Mouse (Mus musculus) neural tube, embryonic 12.5 days (tissue): ENCODE data around the gene Lrfn4. TPM values are rescaled to one million over a fixed set of nuclear protein-coding genes. Genes with fewer than 3 reads are reported as not detected.
"Not testable (repeated sequence)": the region's sequence is repeated elsewhere in the genome, so short reads cannot be mapped to it uniquely, and the experiment has no call there.

Experiments
- ATAC-seq: fragments of 200-750 bp; cut with Nextera tagmentation; 2 replicates; pipeline ENCODE4 v1.8.0; 2017; ENCODE audit warnings: low read depth, mild to moderate bottlenecking, moderate TSS enrichment, moderate library complexity; ENCODE audit not compliant: low FRiP score
- H3K27ac ChIP-seq: fragments of 300-500 bp; sonication (generic); 2 replicates; pipeline ENCODE4 v1.5.1; 2016
- H3K27me3 ChIP-seq: fragments of 300-500 bp; sonication (generic); replicated peaks from 2 replicates; pipeline ENCODE4 v1.6.1; 2016; ENCODE audit warnings: mild to moderate bottlenecking
- H3K36me3 ChIP-seq: fragments of 300-500 bp; sonication (generic); 2 replicates; pipeline ENCODE4 v1.6.1; 2016; ENCODE audit warnings: mild to moderate bottlenecking
- H3K4me1 ChIP-seq: fragments of 300-500 bp; sonication (generic); 2 replicates; pipeline ENCODE4 v1.6.1; 2016
- H3K4me2 ChIP-seq: fragments of 300-500 bp; sonication (generic); replicated peaks from 2 replicates; pipeline ENCODE4 v1.6.1; 2016; ENCODE audit warnings: mild to moderate bottlenecking
- H3K4me3 ChIP-seq: fragments of 300-500 bp; sonication (generic); 2 replicates; pipeline ENCODE4 v1.5.1; 2016
- H3K9ac ChIP-seq: fragments of 300-500 bp; sonication (generic); 2 replicates; pipeline ENCODE4 v1.6.1; 2016; ENCODE audit warnings: mild to moderate bottlenecking
- H3K9me3 ChIP-seq: fragments of 300-500 bp; sonication (generic); 2 replicates; pipeline ENCODE4 v1.6.1; 2016; ENCODE audit warnings: mild to moderate bottlenecking
- WGBS: fragments of 180-500 bp; shearing (Covaris S2); methylation state at CpG from one replicate; pipeline ENCODE4 v1.1.7; 2016; 5-methylcytosine and 5-hydroxymethylcytosine counted together
- polyA plus RNA-seq: library from polyadenylated mRNA; unstranded; fragments of >200 nt; fragmentation: Nextera tagmentation; extraction: Ambion mirVana; gene quantifications from 2 replicates; pipeline ENCODE4 v1.2.1, GENCODE M21; 2016

Gene Lrfn4
- polyA plus RNA-seq, 1 experiment from 2014 or later: 17.9 TPM

GRCm38 (mm10) chr19:4605654-4606053, 9.8 kb downstream of the Lrfn4 start:
- Histone ChIP-seq H3K4me3 (no peak overlapping the region), H3K4me2 (no peak overlapping the region), H3K36me3 (no peaks in the 10 kb centered on the region), H3K4me1 (0 out of 2 replicates have a peak, but pooled peaks cover 6% of the 10 kb centered on the region), H3K9ac (no peak overlapping the region), H3K27ac (no peak overlapping the region), H3K9me3 (no peaks in the 10 kb centered on the region), H3K27me3 (no peaks in the 10 kb centered on the region)
- 89% methylated on average over 4 of the region's 4 CpGs for WGBS
- ATAC-seq: no peak

GRCm38 (mm10) chr19:4603801-4604723, 11.4 kb downstream of the Lrfn4 start:
- no peak overlapping the region for H3K9ac ChIP-seq
- H3K4me2 ChIP-seq: 0 out of 2 replicates have a peak overlapping the region, but pooled peaks have one; percentile 22
- 0 out of 2 replicates have a peak, but pooled peaks cover 6% of the 10 kb centered on the region for H3K4me1 ChIP-seq
- H3K27ac ChIP-seq: no peak overlapping the region
- no peaks in the 10 kb centered on the region for H3K9me3 ChIP-seq
- H3K4me3 ChIP-seq: no peak overlapping the region
- WGBS: 42% methylated on average over 24 of the region's 24 CpGs
- ATAC-seq: no peak
- H3K36me3 ChIP-seq: no peaks in the 10 kb centered on the region
- H3K27me3 ChIP-seq: no peaks in the 10 kb centered on the region

DNA sequence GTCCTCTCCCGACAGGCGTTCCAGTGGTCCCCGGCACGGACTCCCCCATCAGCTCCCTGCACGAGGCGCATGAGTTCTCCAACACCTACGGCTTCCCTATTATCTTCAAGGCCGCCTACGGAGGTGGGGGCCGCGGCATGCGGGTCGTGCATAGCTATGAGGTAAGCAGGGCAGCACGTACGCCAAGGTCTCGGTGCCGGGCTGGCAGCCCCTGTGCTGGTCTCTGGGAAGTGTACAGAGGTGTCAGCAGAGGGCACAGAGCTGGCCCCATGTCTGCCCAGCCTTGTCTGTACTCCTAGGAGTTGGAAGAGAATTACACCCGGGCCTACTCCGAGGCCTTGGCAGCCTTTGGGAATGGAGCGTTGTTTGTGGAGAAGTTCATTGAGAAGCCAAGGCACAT, 13.0 kb downstream of the Lrfn4 start:
- no peak overlapping the region for H3K9ac ChIP-seq
- H3K27me3 ChIP-seq: no peaks in the 10 kb centered on the region
- H3K4me2 ChIP-seq: no peak overlapping the region
- H3K36me3 ChIP-seq: no peaks in the 10 kb centered on the region
- H3K9me3 ChIP-seq: no peaks in the 10 kb centered on the region
- H3K27ac ChIP-seq: no peak overlapping the region
- 88% methylated on average over 20 of the region's 20 CpGs for WGBS
- no peak overlapping the region for H3K4me3 ChIP-seq
- 0 out of 2 replicates have a peak, but pooled peaks cover 6% of the 10 kb centered on the region for H3K4me1 ChIP-seq
- no peak for ATAC-seq

GRCm38 (mm10) chr19:4596071-4596470, 19.4 kb downstream of the Lrfn4 start:
- no peak overlapping the region for H3K4me3 ChIP-seq
- H3K4me2 ChIP-seq: no peak overlapping the region
- WGBS: 86% methylated on average over 2 of the region's 2 CpGs

DNA sequence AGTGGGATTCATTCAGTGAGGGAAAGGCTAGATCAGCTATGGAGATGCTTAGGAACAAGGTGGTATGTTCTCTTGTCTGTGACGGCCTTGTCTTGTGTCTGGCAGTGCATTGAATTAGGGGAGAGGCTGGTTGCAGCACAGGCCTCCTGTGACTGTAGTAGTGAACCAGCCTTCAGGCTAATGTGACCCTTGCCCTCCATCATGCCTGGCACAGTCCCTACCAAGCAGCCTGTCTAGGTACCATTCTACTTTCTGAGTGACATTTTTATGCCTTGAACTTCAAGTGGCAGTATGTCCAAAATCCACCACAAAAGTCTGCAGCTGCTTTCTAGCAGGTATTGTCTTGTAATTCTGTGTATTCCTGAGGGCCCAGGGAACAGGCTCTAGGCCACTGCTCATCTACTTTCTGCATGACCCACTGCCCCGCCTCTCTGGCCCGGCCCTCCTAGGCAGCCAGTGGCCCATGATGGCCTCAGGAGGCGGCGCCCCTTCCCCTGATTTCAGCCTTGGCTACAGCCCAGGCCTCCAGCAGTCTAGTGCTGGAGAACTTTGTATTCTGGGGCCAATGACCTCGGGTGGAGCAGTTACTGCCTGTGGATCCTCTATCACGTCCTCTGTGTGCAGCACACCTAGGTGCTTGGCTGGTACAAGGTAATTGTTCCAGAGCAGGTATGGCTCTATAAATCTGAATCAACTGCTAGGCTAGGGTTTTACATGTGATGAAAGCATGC, 21.5 kb downstream of the Lrfn4 start:
- 58% methylated on average over 7 of the region's 7 CpGs for WGBS
- no peak overlapping the region for H3K4me3 ChIP-seq

More at GRCm38 (mm10) chr19:4596071-4596470, 19.4 kb downstream of the Lrfn4 start:
- H3K4me1 ChIP-seq: no peaks in the 10 kb centered on the region
- H3K9ac ChIP-seq: no peak overlapping the region
- no peaks in the 10 kb centered on the region for H3K27me3 ChIP-seq
- H3K36me3 ChIP-seq: no peaks in the 10 kb centered on the region
- no peak overlapping the region for H3K27ac ChIP-seq
- no peaks in the 10 kb centered on the region for H3K9me3 ChIP-seq
- ATAC-seq: no peak

GRCm38 (mm10) chr19:4590025-4590424, 25.4 kb downstream of the Lrfn4 start:
- WGBS: 93% methylated on average over 3 of the region's 3 CpGs
- no peaks in the 10 kb centered on the region for H3K36me3 ChIP-seq
- no peak for ATAC-seq
- H3K9ac ChIP-seq: no peak overlapping the region
- no peaks in the 10 kb centered on the region for H3K4me1 ChIP-seq
- H3K27ac ChIP-seq: no peak overlapping the region
- H3K4me2 ChIP-seq: no peak overlapping the region
- no peaks in the 10 kb centered on the region for H3K27me3 ChIP-seq
- no peak overlapping the region for H3K4me3 ChIP-seq
- no peaks in the 10 kb centered on the region for H3K9me3 ChIP-seq

More for the DNA sequence above, 21.5 kb downstream of the Lrfn4 start:
- no peak for ATAC-seq
- Histone ChIP-seq H3K27me3 (no peaks in the 10 kb centered on the region), H3K9ac (no peak overlapping the region), H3K4me2 (no peak overlapping the region), H3K36me3 (no peaks in the 10 kb centered on the region), H3K4me1 (no peaks in the 10 kb centered on the region), H3K9me3 (no peaks in the 10 kb centered on the region), H3K27ac (no peak overlapping the region)

DNA sequence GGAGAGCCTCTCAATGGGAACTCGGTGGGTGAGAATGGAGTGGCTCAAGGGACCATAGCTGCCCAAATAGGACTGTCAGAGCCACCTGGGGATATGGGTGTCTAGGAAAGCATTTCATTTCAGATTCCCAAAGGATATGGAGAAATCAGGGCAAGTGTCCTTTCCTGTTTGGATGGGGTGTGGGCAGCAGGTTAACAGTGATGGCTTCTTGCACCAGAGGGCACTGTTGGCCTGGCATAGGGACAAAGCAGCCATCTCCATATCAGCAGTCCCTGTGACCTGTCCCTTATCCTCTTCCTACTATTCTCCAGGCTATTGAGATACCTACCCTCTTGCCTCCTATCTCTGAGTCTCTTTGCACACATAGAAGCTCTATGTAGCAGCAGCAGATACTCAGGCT, 26.4 kb downstream of the Lrfn4 start:
- Histone ChIP-seq H3K4me2 (no peak overlapping the region), H3K4me1 (no peaks in the 10 kb centered on the region), H3K9me3 (no peaks in the 10 kb centered on the region), H3K4me3 (no peak overlapping the region), H3K27ac (no peak overlapping the region), H3K36me3 (no peaks in the 10 kb centered on the region), H3K9ac (no peak overlapping the region), H3K27me3 (no peaks in the 10 kb centered on the region)
- ATAC-seq: no peak
- WGBS: 74% methylated on average over 1 of the region's 1 CpGs

GRCm38 (mm10) chr19:4588430-4588829, 27.0 kb downstream of the Lrfn4 start:
- H3K9me3 ChIP-seq: no peaks in the 10 kb centered on the region
- no peak overlapping the region for H3K9ac ChIP-seq
- H3K4me3 ChIP-seq: no peak overlapping the region
- H3K4me2 ChIP-seq: no peak overlapping the region
- 69% methylated on average over 3 of the region's 3 CpGs for WGBS
- no peaks in the 10 kb centered on the region for H3K27me3 ChIP-seq
- H3K27ac ChIP-seq: no peak overlapping the region
- ATAC-seq: no peak
- no peaks in the 10 kb centered on the region for H3K4me1 ChIP-seq
- H3K36me3 ChIP-seq: no peaks in the 10 kb centered on the region

DNA sequence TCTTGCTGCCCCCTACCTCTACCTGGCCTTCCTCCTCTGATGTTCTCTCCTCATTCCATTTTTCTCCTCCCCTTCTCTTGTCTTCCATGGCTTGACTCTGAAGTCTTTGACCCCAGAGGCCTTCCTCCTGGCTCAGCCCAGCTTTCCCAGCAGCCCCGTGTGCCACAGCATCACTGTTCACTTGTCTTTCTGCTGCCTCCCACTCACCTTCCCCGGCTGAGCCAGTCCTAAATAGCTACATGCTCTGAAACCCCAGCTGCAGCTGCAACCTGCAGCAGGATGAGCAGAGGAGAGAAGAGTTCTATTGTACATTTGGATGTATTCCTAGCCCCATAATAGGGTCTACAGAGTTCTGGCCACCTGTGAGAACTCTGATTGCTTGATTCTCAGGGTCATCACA, 28.0 kb downstream of the Lrfn4 start:
- no peak overlapping the region for H3K9ac ChIP-seq
- H3K27me3 ChIP-seq: no peaks in the 10 kb centered on the region
- WGBS: 71% methylated on average over 2 of the region's 2 CpGs
- H3K4me2 ChIP-seq: no peak overlapping the region
- no peaks in the 10 kb centered on the region for H3K36me3 ChIP-seq
- no peaks in the 10 kb centered on the region for H3K4me1 ChIP-seq
- no peak overlapping the region for H3K4me3 ChIP-seq
- H3K9me3 ChIP-seq: no peaks in the 10 kb centered on the region
- no peak for ATAC-seq
- no peak overlapping the region for H3K27ac ChIP-seq

DNA sequence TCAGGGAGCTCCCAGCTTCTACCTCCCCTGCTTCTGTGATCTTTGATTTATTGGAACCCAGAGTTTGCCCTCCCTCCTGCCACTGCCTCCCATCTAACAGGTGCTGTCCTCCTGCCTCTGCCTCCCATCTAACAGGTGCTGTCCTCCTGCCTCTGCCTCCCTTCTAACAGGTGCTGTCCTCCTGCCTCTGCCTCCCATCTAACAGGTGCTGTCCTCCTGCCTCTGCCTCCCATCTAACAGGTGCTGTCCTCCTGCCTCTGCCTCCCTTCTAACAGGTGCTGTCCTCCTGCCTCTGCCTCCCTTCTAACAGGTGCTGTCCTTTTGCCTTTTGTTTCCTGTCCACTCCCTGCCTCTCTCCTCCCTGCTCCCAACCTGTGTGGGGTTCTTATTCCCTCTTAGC, 28.7 kb downstream of the Lrfn4 start:
- not testable (repeated sequence) for H3K4me2 ChIP-seq, H3K9ac ChIP-seq, H3K4me1 ChIP-seq, H3K27ac ChIP-seq, H3K27me3 ChIP-seq, H3K36me3 ChIP-seq, H3K9me3 ChIP-seq, ATAC-seq, H3K4me3 ChIP-seq

GRCm38 (mm10) chr19:4583856-4584255, 31.6 kb downstream of the Lrfn4 start:
- H3K27me3 ChIP-seq: no peaks in the 10 kb centered on the region
- H3K4me3 ChIP-seq: no peak overlapping the region
- no peaks in the 10 kb centered on the region for H3K36me3 ChIP-seq
- H3K9ac ChIP-seq: no peak overlapping the region
- no peaks in the 10 kb centered on the region for H3K9me3 ChIP-seq
- H3K27ac ChIP-seq: no peak overlapping the region
- H3K4me2 ChIP-seq: no peak overlapping the region
- WGBS: 85% methylated on average over 2 of the region's 2 CpGs
- no peaks in the 10 kb centered on the region for H3K4me1 ChIP-seq
- ATAC-seq: no peak

DNA sequence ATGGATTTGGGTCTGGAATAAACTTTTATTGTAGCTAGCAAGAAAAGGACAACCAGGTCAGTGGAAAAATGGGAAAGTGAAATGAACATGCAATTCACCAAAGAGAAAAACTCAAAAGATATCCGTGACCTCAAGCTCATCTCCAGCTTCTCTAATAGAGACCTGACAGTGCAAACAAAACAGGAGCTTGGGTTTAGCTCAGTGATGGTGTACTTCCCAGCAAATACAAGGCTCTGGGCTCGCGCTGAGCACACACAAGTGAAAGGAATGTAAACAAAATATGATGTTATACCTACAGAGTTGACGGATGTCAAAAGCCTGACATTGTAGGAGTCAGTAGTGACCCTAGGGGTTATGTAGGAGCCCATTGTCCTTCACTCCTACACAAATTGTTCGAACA, 36.2 kb downstream of the Lrfn4 start:
- no peak overlapping the region for H3K4me2 ChIP-seq
- no peaks in the 10 kb centered on the region for H3K36me3 ChIP-seq
- H3K27ac ChIP-seq: no peak overlapping the region
- H3K27me3 ChIP-seq: no peaks in the 10 kb centered on the region
- no peaks in the 10 kb centered on the region for H3K4me1 ChIP-seq
- no peak for ATAC-seq
- no peaks in the 10 kb centered on the region for H3K9me3 ChIP-seq
- WGBS: 90% methylated on average over 5 of the region's 5 CpGs
- H3K9ac ChIP-seq: no peak overlapping the region
- H3K4me3 ChIP-seq: no peak overlapping the region
